Mouse (Mus musculus): ENCODE measurements around the gene Exog.

Gene Exog

DNA sequence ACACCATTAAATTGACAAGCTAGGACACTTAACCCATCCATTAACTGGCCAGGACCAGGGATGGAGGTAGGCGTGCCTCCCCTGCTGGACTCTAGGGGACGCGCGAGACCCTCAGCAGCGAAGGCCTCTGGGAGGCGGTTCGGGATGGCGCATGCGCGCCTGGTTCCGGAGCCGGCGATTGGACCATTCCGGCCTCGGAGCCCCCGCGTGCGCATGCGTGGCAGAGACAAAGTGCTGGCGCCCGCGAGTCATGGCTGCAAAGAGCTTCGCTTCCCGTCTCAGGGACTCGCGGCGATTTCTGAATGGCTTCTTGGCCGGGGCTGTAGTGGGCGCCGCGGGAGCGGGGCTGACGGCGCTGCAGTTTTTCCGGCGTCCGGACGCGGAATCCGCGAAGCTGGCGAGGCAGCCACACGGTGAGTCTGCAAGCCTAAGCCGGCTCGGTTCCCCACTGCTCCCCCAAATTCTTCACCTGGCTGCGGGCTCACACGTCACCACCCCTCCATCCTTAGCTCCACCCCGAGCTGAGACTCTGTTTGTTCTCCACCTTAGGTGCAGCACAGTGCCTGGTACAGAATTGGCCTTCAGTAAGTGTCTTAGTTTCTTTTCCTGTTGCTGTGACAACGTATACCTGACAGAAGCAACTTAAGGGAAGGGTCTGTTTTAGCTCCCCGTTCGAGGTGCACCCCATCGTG, at the start of gene Exog:
Exog (plus strand) TSS at position 206 of the 692 bp plus-strand sequence.
- DNase-seq: peak; percentile 98

DNA sequence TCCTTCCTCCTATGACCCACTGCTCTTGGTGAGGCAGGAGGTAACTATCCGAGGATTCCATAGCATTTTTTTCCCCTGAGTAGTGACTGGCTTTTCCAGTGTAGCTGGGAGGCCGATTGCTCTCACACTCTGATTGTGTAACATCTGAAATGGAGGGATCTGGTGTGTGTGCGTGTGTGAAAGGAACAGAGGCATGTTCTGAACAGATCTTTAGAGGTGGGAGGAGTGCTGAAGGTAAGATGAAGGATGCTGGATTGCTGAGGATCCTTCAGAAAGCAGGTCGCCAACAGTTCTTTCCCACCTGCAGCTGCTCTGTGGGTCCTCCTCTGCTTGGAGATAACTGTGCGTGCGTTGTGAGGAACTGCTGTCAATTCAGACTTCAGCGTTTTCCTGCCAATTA, 43.4 kb upstream of the Exog start:
- no peak for DNase-seq

DNA sequence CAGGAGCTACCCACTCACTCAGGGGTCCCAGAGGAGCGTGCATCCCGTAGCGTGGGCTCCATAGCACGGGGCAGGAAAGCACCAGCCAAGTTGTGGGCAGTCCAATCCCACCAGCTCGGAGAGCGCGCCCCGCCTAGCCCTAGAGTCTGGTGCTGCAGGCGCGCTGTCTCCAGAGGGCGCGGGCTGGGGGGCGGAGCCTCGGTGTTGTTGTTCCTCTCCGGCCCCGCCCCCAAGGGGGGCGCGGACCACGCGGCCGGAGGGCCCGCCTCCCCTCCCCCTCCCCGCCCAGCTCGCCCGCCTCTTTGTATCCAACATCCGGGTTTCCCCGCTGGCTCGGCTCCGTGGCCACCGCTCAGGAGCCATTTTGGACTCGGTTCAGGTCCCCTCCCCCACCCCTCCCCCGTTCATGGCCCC, 42.9 kb upstream of the Exog start, which contains the start of gene Acvr2b:
Acvr2b (plus strand) TSS at position 318 of the 414 bp plus-strand sequence.
- DNase-seq: peak; percentile 96

DNA sequence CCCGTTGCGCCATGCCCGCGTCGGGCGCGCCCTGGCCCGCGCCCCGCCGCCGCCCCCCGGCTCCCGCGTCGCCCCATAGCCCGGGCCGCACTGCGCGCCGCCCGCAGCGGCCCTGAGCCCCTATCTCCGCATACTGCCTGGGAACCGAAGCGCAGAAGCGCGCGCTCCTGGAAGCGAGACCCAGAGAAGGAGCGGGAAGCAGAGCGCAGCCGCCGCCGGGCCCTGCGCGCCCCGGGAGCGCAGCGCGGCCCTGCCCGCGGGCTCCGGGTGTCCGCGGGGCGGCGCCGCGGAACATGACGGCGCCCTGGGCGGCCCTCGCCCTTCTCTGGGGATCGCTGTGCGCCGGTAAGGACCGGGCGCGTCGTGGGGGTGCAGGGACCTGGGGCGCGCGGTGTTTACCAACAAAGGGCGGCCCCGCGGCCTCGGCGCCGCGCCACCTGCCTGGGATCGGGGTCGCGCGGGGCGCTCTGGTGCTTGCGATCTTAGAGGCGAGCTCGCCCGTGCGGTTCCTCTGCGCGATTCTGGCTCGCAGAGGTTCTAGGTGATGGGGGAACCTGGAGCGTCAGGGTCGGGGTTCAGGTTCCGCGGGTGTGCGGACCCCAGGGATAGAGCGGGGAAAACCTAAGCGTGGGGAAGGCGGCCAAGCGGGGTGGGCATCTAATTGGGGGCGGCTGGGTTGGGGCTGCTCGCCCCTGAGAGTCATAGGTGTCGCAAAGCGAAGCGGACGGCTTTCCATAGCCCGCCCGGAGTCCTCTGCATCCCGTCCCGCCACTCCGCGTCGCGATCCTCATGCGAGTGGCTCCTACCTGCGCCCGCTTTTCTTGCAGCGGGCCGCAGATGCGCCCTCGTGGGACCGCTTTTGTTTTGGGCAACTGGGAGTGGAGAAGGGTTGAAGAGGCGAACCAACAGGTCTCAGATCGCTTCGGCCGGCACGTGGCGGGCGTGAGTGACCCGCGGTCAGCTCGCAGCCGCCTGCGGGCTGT, 42.2 kb upstream of the Exog start:
- DNase-seq: peak; percentile 55

DNA sequence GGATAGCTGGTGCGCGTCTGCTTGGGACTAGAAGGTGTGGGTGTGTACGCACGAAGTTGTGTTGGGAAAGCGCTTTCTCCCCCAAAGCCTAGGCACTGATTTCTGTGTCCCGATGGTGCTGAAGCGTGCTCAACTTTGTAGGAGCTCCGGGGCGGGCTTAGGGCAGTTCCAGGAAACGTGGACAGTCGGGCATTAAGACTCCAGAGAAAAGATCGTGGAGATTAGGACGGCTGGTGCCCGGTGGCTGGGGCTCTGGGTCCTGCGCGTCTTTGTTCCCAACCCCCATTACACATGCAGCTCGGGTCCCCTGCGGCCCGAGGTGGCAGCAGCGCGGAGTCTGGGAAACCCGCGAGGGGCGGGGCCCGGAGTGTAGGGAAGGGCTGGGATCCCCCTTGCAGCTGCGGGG, 41.5 kb upstream of the Exog start:
- DNase-seq: peak; percentile 40

DNA sequence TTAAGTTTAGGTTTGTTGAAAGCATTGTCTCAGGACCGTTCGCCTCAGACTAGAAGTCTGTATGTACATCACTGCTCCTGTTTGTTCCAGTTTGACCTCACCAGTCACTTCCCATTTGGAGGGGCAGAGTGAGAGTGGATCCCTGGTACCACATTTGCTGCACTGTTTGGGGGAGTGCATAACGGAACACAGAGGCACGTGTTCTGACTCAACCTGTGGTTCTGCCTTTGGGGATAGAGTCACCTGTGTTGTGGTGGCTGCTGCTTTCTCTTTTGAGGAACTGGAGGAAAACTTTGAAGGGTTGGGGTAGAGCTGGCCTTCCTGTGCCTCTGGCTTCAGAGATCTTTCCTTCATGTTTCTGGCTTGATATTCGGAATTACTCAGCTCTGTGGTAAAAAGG, 40.7 kb upstream of the Exog start:
- no peak for DNase-seq

DNA sequence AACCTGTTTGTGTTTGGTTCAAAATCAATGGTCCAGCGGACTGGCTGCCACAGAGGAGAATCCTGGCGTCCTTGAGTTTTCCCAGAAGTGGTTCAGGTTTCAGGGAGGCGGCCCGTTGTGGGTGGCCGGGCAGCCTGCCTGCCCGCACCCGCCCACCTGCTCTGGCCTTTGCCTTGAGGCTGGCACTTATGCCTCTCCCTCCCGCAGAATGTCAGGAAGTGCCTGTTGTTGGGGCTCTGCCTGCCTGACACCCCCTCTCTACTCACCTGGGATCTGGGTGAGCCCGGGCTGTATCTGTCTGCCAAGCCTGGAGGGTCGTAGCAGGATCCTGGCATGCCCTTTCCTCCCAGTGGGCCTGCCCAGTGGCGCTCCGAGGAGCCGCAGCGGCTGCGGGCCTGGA, 36.9 kb upstream of the Exog start:
- DNase-seq: peak; percentile 82

DNA sequence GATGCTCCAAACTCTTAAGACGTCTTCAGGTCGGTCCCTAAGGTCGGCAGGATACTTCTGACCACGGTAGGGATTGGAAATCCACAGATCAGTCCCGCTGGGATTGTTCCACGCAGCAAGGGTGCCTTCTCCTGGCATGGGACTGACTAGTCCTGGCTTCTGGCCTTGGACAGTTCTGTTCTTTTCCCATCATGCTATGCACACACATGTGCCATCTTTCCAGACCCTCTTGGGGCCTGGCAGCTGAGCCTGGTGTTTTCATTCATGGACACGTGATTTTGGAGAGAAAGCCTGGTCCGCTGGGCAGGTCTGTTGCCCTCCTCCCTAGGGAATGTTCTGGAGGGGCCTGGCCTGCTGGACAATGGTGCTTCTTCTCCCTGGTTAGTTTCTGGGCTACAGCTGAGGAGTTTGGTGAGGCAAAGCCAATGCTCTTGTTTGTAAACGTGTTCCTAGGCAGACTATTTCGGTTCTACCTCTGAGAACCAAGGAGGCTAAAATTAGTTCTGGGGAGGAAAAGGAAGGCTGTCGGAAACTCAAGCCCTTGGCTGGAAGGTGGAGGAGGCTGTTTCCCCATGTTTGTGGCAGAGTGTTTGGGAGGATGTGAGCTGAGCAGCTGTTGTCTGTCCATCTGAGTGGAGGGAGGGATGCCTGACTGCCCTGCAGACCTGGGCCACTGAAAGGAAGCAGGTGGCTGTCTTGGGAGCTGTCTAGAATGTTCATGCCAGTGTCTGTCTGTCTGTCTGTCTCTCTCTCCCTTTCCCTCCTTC, 35.7 kb upstream of the Exog start:
- no peak for DNase-seq

DNA sequence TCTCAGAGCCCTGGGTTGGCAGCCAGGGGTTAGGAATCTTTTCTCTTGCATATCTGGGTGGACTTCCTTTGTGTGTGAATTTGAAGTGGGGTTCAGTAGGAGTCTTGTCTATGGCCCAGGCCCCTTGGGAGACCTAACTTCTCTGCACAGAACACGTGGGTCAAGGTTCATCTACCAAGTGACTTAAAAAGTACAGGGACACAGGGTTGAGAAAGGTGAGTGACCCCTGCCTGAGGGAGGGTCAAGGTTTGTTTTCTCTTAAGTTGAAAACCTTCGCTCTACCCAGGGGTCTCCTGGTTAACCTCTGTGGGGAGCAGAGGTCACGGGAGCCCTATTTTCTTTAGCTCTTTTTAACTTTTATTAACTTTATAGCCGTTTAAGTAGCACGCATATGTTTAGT, 34.9 kb upstream of the Exog start:
- DNase-seq: peak; percentile 57

DNA sequence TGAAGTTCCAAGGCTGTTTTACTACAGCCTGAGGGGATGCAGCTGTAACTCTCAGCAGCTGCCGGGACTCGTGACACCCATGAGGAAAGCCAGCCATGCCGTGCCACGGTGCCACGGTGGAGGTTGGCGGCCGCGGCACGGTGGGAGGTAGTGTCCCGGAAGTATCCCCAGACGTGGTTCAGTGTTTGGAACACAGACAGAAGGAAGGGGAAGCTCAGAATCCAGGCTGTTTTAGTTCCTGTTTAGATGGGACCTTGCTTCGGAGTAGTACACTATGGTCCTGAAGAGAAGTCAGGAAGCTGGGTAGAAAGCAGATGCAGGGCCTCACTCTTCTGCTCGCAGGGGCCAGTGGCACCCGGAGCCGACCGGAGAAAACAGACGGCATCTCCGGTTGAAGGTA, 26.7 kb upstream of the Exog start:
- no peak for DNase-seq

DNA sequence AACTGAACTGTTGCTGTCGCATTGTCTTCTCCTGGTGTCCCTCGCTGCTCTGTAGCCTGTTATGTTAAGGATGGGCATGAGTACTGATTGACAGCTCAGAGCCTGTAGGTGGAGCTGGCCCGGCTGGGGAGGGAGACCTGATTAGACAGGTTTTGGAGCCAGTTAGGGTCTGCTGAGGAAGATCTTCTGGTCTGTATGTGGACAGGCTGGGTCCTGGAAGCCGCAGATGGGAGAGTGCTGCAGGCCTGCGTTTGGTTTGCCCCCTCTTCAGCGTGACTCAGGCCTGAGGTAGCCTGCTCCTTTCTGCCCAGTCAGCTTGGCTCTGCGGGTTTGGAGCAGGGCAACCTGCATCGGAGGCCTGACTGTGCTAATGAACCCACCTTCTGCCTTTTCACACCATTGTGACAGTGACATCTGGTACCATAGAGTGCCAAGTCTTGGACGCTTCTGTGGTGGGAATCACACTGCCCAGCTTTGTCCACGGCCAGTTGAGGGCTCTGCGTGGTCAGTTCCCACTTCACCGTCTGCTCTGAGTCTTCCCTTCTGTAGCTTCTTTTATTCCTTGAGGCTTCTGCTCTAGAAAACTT, 24.8 kb upstream of the Exog start:
- DNase-seq: no peak

DNA sequence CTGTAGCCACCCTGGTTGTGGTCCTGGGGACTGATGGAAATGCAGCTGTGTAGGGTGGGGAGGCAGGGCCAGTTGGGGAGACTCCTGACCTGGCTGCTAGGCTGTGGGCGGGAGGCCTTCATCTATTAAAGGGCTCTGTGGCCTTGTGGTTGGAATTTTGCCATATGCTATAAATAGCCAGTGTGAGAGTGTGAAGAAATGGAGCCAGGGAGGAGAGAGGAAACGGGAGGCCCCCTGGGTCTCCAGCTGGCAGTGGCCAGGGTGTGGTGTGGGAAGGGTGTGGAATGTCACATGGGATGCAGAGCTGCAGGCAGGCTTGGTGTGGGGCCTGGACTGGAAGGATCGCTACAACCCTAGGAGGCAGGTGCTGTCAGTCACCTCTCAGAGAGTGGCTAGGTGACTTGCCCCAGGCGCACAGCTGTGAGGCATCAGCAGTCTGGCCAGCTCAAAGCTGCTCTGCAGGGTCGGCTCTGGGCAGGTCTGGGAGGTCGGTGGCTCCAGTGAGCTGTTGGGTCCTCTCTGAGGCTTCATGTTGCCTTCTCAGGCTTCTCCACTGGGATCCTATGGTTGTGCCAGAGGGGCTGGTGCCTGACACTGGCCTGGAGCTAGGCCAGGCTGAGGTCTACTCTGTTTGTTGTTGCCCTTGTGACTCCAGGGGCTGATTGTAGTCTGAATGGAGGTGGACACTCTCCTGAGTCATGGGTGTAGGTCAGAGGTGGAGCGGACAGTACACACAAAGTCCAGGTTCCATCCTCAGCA, 19.3 kb upstream of the Exog start:
- DNase-seq: peak; percentile 74

DNA sequence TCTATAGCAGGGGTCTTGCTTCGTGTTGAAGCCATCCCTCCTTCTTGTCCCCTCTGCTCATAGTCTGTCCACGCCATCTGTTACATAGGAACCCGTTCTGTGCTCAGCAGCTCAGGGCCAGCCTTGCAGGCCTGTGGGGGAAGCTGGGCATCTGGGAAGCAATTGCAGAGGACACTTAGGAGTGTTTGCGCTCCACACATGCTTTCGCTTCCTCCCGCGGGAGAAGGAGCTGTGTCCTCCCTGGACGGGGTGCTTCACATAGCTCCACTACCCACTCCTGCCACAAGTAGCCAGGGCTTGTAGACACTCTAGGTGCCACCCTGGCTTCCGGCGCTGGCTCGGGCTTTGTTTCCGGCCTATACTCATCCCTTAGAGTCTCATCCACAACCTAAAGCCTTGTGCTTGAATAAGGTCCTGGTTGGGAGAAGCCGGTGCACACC, 18.7 kb upstream of the Exog start:
- no peak for DNase-seq

DNA sequence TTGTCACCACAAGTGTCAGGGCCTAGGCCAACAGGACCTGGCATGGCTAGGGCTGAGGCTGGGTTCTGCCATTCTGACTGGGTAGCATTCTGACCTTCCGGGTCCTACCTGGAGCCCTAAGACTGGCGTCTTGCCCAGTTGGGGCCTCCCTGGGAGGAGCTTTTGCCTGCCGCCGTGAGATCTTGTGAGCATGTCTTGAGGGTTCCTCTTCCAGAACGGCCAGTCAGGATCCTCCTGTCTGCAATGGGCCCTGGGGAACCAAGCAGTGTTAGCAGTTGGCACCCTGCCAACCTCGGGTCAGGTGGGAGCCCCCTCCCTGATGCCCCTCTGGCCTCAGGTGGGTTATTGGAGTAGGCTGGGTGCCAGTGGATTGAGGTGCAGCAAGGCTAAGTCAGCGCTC, 18.3 kb upstream of the Exog start:
- DNase-seq: peak; percentile 38

DNA sequence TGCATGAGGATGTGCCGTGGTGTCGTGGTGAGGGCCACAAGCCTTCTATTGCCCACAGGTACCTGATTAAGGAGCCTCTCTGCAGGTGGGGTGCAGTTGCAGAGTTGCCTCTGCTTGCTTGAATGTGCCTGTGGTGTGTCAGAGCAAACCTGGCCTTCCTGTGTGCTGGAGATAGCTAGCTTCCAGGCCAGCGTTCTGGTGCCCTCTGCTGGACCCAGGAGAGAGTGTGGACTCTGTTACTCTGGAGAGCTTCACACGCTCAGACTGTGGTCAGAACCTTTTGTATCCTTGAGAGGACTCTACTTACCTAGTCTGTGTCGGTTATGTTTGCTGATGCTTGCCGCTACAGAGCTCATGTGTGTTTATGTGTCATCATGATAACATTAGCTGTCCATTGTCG, 14.4 kb upstream of the Exog start:
- DNase-seq: peak; percentile 89

DNA sequence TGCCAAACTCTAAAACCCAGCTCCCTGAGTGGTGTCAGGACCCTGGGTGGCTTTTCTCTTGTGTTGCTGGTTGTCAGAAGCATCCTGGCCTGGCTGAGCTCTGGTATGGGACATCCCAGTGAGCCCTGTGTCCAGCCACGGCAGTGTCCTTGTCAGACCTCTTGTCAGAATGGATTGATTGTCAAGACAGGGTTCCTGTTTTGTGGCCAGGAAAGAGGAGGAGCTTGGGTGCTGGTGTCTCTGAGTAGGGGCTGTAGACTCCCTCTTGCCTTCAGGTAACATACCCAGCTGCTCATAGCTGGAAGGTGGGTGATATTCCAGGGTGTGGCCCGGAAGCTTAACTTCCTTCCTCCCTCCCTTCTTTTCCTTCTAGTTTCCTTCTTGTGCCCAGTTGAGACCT, 8.9 kb upstream of the Exog start:
- DNase-seq: no peak

DNA sequence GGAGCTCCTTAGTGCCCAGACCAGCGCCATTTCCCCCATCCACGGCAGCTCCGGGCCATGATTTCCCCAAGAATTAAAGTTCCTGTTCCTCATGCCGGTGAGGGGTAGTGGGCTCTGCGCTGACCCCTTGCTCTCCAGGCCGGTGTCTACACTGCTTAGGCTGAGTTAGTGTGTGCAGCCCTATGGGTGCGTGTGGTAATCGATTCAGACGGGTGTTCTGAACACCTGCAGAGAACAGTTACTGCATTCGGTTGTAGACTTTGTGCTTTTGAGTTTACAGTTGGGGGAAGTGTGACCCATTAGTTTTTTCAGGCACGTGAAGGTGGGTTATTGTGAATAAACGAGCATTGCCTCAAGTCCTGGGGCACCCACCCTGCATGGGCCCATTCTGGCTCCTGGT, 6.7 kb upstream of the Exog start:
- DNase-seq: no peak

DNA sequence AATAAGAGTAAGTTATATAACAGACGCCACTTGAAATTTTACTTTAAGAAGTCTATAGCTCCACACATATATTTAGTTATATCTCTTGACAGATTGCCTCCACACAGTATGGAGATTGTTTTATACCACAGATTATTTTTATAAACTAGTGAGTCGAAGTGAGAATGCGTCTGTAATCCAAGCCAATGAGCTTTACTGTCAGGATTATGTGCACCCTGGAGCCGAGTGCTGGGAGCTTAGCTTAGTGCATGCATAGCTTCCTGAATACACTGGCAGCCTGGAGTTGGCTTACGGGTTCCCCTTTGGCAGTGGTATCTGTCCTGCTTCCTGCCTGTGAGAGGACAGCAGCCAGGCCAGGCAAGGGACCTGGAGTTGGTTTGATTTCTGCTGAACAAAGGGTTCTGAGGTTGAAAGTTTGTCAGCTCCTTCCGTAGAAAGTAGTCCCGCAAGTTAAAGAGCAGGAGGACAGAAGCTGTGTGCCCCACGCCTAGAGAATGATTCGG, 6.2 kb upstream of the Exog start:
- DNase-seq: no peak

DNA sequence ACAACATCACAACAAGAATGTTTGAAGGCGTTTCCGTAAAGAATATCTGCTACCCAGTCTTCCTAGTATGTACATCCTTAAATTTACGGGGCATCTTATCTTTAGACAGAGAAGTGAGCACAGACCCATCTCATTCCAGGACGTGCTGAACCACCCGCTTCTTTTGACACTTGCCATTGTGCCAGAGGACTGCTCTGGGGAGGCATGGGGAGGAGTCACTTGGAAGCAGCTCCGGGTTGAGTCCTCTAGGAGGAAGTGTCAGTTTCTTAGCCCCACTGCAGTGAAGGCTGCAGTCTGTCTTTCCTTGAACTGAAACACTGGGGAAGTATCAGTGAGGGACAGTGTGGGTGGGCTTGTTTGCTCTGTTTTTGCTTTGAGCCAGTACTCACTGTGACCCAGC, 994 bp downstream of the Exog start:
- no peak for DNase-seq

DNA sequence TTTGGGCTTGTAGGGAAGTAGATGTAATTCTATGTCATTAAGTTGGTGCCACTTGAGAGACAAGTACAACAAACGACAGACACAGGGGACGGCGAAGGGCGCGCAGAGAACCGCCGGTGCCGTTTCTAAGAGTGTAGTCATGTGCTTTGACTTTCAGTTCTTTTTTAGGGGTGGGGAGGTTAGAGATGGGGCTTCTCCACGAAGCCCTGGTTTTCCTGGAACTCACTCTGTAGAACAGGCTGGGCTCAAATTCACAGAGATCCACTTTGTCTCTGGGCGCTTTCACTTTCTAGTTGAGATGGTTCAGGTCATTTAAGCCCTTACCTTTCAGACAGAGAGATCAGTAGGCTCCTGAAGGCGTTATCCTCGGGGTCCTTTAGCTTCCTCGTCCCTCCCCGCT, 11.2 kb downstream of the Exog start:
- DNase-seq: no peak

DNA sequence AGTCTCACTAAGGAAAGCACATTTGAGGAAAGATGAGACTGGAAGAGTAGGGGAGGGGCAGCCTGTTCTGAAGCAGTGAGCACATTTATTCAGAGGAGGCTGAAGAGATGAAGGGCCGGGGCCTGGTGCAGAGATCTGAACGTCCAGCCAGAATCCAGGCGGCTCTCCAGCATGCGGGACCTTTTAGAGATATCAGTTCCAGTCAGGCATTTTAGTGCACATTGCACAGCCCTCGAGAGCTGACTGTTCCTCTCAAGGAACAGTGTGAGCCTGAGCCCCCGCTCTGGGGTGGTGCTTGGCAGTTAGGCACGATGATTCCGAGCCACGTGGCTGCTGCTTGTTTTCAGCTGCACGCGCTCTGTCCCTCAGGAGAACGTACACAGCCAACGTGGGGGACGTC, 12.4 kb downstream of the Exog start:
- DNase-seq: no peak

DNA sequence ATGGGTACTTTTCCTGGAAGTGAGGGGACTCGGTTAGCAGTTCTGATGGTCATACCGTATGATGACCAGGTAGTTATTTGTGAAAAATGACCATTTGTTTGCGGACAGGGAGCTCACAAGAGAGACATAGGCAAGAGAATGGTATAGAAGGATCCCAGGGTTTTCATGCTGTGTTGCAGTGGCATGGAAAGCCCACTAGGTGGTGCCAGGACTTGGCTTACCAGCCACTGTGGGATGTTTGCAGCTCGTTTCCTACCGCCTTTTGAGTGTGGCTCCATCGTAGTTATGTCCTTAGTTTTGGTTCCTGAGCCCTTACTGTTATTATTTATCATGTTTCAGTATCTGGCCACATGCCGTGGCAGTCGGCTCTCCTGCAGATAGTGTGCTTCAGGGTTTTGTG, 15.7 kb downstream of the Exog start:
- DNase-seq: peak; percentile 61

Measured in kidney, adult 9 months (tissue).